Mouse (Mus musculus): ENCODE results near the gene Znrd1.

Gene Znrd1

DNA sequence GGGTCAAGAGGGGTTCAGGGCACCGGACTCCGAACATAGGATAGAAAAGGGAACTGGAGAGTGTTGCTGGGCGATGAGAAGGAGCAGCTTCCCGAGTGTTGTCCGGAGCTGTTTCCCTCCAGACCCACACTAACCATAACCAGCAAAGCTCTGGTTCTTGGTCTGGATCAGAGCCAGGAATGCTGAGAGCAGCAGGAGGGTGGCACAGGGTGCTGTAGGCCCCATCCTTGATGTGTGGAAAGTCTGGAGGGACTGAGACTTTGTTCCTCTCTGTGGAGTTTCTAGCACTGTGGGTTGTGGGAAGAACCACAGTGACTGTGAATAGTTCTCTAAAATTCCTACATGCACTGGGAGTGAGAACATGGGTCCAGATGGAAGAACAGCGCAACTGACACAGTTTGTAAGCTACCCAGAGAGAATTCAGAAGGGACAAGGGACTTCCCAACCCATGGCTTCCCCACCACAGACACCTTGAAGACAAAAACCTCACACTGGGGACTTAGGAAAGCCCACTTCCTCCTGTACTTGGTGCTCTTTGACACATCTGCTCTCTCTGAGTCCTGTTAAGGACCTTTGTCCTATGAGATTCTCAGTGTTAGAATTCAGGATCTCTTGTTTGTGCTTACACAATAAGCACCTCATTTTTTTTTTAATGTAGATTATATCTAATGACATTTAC is 13.0 kb upstream of the Znrd1 start:
- DNase-seq (ENCODE audit: low spot score in 2 of 2) = no peak

DNA sequence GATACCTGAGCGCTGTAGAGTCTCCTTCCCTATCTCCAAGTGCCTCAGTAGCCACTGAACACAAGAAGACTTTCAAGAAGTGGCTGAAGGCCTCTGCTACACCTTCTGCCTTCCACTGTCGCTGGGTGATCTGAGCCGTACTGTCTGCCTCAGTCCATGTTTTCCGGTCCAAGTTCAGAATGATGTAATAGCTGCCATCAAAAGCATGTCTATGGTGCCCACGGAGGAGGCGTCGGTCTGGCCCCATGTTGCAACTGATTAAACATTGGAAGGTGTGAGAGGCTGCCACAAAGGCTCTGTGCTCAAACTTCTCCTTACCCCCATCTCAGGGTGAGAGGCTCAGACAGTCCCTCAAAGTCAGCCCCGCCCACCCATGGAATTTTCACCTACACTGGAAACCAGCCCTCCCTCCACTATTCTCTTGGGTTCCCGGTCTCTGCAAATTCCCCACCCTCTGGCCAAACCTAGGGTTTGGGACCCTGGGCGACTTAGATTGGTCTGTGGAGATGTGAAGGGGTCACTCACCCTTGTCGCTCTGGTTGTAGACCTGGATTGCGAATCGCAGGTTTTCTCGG is 12.0 kb upstream of the Znrd1 start:
- no peak for DNase-seq (ENCODE audit: low spot score in 2 of 2)

DNA sequence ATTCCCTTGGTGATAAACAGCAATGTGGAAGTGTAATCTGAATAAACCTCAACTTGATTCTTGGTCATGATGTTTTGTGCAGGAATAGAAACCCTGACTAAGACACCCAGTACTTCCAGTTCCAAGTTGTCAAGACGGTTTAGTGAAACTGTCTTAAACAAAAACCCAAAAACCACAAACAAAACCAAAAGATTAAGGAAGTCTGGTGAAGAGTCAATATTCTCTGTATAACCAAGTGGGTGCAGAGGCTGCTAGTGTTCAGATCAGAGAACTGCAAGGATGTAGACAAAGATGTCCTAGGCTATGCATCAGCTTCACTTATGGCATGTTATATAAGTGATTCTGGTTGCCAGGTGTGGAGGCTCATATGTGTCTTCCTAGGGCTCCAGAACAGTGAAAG is 8.5 kb upstream of the Znrd1 start:
- no peak for DNase-seq (ENCODE audit: low spot score in 2 of 2)

DNA sequence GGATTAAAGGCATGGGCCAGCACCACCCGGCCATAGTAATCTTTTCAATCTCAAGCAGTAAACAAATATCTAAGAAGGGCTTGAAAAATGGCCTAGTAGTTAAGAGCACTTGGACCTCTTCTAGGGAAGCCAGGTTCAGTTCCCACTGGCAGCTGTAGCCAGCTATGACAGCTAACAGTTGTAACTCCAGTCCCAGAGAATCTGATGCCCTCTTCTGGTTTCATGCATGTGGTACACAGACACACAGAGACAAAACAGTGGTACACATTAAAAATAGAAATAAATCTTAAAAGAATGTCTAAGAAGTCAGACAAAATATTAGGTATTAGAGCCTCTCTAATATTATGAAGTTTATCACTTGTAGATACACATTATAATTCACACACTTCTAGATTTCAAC is 2.8 kb upstream of the Znrd1 start:
- DNase-seq (ENCODE audit: low spot score in 2 of 2) = no peak

DNA sequence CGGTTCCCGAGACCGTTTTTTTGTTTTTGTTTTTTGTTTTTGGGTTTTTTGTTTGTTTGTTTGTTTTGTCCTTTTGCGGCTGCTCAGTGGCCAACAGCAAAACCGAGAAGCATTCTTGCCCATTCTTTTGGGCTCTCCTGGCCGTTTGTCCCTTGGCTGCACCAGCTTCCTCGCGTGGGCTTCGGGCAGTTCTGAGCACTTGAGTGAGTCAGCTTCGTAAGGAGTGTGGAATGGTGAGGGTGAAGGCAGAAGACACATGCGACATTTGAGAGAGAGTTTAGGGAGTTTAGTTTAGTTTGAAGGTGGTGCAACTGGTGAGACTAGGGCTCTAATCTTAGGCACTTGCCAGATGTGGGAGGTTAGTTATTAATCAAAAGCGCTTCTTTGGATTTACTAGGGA is 525 bp upstream of the Znrd1 start:
- no peak for DNase-seq (ENCODE audit: low spot score in 2 of 2)

DNA sequence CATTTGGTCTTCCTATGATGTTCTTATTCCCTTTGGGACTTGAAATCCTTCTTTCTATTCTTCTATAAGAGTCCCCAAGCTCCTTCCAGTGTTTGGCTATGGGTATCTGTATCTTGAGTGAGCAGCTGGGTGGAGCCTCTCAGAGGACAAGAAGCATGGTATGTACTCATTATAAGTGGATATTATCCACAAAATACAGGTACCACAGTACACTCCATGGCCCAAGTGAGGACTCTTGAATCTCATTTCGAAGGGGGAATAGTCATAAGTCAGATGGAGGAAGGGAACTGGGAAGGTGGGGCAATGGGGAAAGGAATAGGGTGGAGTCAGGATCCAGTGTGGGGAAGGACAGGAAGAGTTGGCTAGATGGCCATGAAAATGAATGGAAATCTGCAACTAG is 5.3 kb downstream of the Znrd1 start:
- DNase-seq (ENCODE audit: low spot score in 2 of 2) = no peak

DNA sequence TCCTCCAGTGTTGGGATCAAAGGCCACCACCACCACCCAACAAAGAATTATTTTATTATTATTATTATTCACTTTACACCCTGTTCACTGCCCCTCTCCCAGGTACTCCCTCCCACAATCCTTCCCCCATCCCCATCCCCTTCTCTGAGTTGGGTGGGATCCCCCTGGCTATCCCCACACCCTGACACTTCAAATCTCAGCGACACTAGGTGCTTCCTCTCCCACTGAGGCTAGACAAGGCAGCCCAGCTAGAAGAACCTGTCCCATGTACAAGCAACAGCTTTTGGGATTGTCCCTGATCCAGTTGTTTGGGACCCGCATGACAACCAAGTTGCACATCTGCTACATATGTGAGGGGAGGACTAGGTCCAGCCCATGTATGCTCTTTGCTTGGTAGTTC is 5.7 kb downstream of the Znrd1 start:
- no peak for DNase-seq (ENCODE audit: low spot score in 2 of 2)

DNA sequence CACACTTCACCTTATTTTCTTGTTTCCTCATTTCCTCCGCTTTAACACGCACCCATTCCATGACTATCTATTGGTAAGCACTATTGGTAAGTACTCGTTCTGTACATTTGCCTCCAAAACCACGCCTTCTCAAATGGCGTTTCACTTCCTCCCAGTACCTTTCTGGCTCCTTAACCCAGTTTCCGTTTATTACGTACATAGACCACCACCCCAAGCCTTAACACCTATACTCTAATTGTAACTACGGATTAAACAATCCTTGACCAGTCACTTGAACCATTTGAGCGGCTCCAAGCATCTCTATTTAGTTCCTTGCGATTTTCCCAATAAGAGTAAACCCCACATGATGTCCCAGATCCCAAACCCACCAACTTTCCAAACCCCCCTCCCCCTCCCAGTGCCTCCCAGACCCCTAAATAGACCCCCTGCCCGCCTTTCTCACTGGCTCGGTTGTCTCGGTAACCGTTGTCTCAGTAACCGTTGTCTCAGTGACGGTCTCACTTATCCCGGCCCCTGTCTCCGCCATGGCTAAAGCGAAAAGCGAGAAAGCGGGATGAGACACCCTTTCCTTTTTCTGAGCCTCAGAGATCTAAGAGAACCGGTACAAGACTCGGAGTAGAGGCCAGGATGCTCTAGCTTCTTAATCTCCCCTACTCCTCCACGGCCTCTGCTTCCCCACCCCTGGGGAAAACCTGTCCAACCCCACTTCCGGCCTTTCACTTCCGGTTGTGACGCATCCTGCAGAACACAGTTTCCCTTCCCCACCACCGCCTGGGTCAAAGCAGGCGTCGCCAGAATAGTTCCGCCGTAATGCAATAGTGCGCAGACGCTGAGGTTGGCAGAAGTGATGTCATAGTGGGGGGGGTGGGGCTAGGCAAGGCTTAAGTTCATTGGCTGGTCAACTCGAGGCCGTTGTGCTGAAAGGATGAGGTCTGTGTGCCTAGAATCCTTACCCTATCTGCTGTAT is 7.1 kb downstream of the Znrd1 start, which contains the start of gene Ppp1r11:
Gene Ppp1r11, minus strand, starts transcription at position 761 of the 967 bp plus-strand sequence.
- DNase-seq (ENCODE audit: low spot score in 2 of 2) = peak; percentile 96

DNA sequence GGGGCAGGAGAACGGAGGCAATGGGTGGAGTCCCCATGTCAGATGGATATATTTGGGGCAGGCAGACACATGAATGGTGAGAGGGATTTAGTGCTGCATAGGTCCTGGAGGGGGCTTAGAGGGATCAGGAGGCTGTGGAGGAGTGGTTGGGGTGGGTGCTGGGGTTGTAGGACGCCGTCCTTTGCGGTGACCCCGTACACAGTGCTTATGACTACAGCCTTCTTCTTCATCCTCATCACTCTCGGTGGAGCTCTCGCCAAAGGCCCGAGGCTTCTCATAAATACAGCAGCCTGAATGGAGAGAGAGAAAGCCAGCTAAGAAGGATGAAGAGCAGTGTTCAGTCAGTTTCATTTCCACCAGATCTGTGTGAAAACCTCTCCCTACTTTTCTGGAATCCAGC is 9.1 kb downstream of the Znrd1 start:
- no peak for DNase-seq (ENCODE audit: low spot score in 2 of 2)

DNA sequence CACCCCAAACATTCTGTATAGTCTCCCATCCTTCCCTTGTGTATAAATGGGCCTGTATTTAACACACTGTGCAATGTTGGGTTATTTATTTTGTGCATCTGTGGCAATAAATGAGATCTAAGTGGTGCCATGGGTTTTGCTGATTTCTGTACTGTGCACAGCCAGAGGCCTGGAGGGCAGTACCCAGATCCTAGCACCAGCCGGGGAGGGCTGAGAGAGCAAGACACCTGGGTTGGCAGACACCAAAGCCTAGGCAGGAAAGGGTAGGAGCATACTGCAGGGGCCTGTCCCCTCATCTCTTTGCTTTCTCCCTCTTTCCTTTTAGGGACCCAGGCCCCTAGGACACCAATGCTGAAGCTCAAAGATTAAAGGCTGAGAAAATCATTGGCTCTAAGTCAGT is 10.1 kb downstream of the Znrd1 start:
- DNase-seq (ENCODE audit: low spot score in 2 of 2) = no peak

DNA sequence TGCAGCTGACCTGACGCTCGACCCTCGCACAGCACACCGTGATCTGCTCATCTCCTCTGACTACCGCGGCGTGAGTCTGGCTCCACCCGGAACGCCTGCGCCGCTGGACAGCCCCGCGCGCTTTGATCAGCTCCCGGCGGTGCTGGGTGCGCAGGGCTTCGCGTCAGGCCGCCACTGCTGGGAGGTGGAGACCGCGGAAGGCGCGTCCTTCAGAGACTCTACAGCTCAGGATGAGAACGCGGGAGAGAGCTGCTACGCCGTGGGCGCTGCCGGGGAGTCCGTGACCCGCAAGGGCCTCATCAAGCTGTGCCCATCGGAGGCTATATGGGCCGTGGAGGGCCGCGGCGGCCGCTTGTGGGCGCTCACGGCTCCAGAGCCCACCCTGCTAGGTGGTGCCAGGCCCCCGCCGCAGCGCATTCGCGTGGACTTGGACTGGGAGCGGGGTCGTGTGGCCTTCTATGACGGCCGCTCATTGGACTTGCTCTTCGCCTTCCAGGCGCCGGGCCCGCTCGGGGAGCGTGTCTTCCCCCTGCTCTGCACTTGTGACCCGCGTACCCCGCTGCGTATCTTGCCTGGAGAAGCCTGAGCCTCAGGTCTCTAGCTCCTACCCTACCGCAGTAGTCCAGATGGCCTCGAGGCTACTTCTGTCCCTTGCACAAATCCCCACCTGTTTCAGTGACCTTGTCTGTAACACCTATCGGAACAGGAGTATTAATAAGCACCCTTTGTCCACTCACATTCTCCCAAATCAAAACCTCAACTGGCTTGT is 11.1 kb downstream of the Znrd1 start:
- peak in 1 of 2 experiments; percentile 6 for DNase-seq (ENCODE audit: low spot score in 2 of 2)

DNA sequence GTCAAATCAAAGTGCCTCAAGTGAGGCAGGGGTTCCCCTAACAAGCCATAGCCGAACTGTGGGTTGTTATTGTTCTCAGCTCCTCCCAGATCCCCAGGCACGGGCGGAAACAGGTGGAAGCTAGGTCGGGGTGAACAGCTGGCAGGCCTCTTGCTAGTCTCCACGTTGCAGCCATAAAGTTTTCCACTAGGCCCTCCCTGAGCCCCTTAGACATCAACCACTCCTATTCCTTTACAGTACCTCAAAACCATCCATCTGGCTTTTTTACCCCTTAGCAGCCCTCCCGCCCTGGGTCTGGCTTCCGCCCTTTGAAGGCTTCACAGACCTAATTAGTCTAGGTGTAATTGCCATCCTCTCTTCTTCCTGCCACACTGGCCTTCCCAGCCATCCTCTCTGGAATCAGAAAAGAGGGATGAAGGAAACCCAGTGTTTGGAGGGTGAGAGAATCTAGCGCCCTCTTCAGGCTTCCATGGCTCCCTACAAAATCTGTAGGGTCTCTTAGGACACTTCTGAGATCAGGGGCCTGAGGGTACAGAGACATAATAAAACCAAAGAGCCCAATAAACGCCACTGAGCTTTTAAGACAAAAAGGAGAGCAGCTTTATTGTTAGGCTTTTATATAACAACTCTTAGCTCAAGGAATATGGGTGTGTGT is 14.1 kb downstream of the Znrd1 start:
- no peak for DNase-seq (ENCODE audit: low spot score in 2 of 2)

DNA sequence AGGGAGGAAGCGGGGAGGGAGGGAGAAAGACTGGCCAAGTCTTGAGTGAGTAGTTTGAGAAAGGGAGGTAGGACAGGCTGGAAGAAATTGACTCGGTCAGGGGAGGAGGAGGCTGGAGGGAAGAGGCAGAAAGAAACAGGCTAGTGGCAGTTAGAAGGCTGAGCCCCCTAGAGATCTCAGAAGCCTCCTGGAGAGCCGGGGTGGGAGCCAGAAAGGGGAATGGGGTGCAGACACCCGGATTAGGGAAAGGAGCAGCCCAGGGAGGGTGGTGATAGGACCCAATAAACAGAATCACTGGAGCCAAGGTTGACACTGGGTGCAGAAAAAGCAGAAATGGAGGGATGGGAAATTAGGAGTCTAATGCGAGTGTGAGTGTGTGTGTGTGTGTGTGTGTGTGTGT is 14.7 kb downstream of the Znrd1 start:
- DNase-seq (ENCODE audit: low spot score in 2 of 2) = no peak

DNA sequence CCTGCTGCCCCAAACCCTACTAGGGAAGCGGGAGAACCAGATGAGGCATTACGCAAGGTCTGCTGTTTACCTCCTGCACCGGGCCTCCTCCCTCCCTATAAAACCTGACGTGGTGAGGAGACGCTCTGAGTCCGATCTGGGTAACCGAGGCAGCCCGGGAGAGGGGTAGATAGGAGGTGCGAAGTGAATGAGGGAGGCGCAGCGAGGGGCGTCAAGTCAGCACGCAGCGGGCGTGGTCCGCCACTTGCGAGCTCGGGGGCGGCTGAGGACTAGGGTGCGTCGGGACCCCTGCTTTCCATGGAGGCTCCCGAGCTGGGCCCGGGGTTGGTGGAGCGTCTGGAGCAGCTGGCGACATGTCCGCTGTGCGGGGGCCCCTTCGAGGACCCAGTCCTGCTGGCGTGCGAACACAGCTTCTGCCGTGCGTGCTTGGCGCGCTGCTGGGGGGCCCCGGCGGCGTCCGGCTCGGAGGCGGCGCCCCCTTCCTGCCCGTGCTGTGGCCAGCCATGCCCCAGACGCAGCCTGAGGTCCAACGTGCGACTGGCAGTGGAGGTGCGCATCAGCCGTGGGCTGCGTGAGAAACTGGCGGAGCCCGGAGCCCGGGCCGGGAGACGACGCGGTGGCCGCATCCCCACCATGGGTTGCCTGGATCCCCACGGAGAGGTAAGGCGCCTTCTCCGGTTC is 15.4 kb downstream of the Znrd1 start, which contains the start of gene Rnf39:
Gene Rnf39, plus strand, starts transcription at position 128 of the 681 bp plus-strand sequence.
- no peak for DNase-seq (ENCODE audit: low spot score in 2 of 2)

DNA sequence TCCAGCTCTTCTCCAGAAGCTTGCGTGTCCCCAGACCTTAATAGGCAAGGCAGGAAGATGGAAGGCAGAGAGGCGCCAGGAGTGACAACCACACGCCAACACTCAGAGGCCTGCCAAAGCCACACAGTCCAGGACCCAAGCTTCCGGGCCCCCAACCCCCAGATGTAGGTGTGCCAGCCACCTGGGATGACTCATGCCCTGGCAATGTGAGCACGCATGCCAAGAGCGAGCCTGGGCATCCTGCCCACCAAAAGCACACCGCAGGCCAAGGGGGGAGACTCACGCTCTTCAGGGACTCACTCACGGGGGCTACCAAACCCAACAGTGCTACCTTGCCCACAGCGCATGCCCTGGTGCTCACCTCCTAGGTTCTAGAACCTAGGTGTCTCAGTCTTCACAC is 16.0 kb downstream of the Znrd1 start:
- no peak for DNase-seq (ENCODE audit: low spot score in 2 of 2)

DNA sequence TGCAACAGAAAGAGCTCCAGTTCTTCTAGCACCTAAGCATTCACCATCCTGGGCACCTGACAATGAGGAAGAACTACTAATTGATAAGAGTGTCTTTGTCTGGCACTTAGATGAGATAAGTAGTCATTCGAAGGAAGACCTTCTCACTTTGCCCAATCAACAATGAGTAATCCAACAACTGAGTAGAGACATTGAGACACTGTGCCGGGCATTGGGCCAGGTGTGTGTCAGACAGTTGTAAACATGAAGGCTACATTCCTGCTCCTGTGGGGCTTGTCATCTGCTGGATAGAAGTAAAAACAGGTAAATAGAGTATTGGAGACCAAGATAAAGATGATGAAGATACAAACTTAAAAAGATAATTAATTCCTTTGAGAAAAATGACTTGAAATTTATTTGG is 20.3 kb downstream of the Znrd1 start:
- no peak for DNase-seq (ENCODE audit: low spot score in 2 of 2)

DNA sequence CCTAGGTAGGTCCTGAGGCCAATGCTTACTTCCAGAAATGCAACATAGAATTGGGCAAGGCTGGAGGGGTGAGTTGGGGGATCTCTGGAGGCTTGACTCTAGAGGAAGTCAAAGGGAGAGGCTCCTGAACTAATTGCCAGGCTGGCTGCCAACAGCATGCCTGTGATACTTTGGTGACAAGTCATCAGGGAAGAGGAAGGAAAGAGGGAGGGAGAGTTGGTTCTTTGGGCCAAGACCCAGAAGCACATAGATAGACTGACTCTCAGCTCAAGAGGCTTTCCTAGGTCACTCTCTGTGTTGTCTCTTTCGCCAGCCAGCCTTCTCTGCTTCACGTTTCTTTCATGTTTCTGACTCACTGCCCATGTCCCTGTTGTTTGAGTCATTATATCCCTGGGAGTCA is 26.6 kb downstream of the Znrd1 start:
- DNase-seq (ENCODE audit: low spot score in 2 of 2) = no peak

DNA sequence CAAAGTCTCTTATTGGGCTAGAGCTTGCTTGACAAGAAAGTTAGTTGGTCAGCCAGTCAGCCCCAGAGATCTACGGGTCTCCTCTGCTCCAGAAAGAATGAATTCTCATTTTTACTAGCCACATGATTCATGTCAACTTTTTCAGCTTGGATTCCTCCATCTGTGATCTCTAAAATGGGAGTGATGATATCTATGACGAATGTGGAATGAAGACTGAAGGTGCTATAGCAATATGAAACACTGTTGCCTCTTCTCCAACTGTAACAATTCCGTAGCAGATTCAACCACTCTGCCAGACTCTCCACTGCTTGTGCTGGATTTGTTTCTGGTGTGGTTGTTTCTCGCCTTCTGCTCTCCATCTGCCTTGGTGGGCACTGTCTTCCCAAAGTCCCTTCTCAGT is 27.2 kb downstream of the Znrd1 start:
- DNase-seq (ENCODE audit: low spot score in 2 of 2) = no peak

DNA sequence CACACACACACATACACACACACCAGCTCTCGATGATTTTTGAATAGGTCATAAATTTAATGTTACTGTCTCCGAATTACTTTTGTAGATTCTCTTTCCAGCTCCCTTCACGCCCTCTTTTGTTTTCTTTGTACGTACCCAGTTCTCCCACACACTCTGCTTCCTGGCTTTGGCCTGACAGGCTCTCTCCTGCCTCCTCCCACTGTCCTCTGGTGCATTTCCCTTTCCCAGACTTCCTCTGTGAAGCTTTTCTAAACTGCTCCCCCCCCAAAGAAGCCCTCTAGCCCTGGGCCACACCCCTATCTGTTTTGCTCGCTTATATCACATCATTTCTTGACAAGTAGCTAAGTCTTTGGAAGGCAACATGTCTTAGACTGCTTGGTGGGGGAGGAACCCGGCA is 28.1 kb downstream of the Znrd1 start:
- DNase-seq (ENCODE audit: low spot score in 2 of 2) = no peak

DNA sequence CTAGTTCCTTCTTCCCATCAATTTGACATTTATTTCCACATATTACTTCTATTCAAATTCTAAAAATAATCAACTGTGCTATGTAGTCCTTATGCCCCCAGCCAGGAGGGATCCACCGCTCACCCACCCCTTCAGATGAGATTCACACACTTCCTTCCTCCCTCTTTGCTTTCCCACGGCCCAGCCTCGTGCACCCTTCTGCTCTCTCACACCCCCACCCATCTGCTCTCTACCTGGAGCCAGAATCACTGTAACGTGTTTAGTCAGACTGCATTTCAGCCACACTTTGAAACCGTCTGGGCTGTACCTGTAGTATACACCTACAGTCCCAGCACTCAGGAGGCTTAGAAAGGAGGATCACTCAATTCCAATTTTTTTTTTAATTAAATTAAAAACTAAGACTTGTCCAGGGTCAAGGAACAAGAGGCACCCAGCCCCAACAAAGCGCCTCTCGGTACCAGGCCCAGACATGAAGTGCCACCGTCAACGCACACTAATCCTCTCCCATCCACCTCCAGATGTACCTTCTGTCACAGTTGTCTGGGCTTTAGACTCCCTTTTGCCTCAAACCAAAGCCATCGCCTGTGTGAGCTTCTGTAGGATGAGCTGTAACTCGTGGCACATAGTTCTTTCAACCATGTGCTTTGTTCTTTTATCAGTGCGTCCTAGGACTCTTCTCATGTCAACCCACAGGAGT is 29.0 kb downstream of the Znrd1 start:
- no peak for DNase-seq (ENCODE audit: low spot score in 2 of 2)
